Mouse (Mus musculus) limb, embryonic 14.5 days (tissue): ENCODE measurements around the gene Gsk3a. TPM values are rescaled to one million over a fixed set of nuclear protein-coding genes. Genes with fewer than 3 reads are reported as not detected.
A peak's percentile ranks its signal among the peaks of the same experiment; 100 is the strongest.

Source experiments
- ATAC-seq: fragments of 200-750 bp; cut with Nextera tagmentation; 2 replicates; pipeline ENCODE4 v1.8.0; 2017; ENCODE audit warnings: low read depth, moderate number of reproducible peaks, moderate TSS enrichment; ENCODE audit not compliant: low FRiP score
- DNase-seq: peaks from one replicate; pipeline ENCODE4 v3.0.0-alpha.2; 2015; ENCODE audit warnings: low spot score
- H3K27ac ChIP-seq: fragments of 300-500 bp; sonication (generic); replicated peaks from 2 replicates; pipeline ENCODE4 v1.5.1; 2014; ENCODE audit warnings: low read depth, mild to moderate bottlenecking, low read length, moderate library complexity, mixed read lengths
- H3K27me3 ChIP-seq: fragments of 300-500 bp; sonication (generic); 2 replicates; pipeline ENCODE4 v1.6.1; 2014; ENCODE audit warnings: low read length, mixed read lengths; ENCODE audit not compliant: control insufficient read depth, insufficient read depth
- H3K36me3 ChIP-seq: fragments of 300-500 bp; sonication (generic); 2 replicates; pipeline ENCODE4 v1.6.1; 2014; ENCODE audit warnings: mild to moderate bottlenecking, low read length, moderate library complexity, mixed read lengths; ENCODE audit not compliant: control insufficient read depth, insufficient read depth
- H3K4me1 ChIP-seq: fragments of 300-500 bp; sonication (generic); 2 replicates; pipeline ENCODE4 v1.6.1; 2014; ENCODE audit warnings: antibody characterized with exemption, low read length, mixed read lengths; ENCODE audit not compliant: control insufficient read depth, insufficient read depth
- H3K4me2 ChIP-seq: fragments of 300-500 bp; sonication (generic); replicated peaks from 2 replicates; pipeline ENCODE4 v1.6.1; 2014; ENCODE audit warnings: low read depth, mild to moderate bottlenecking, low read length, moderate library complexity; ENCODE audit not compliant: severe bottlenecking
- H3K4me3 ChIP-seq: fragments of 300-500 bp; sonication (generic); replicated peaks from 2 replicates; pipeline ENCODE4 v1.5.1; 2014; ENCODE audit warnings: low read length
- H3K9ac ChIP-seq: fragments of 300-500 bp; sonication (generic); 2 replicates; pipeline ENCODE4 v1.6.1; 2014; ENCODE audit warnings: mild to moderate bottlenecking, low read depth, low read length, moderate library complexity; ENCODE audit not compliant: severe bottlenecking
- H3K9me3 ChIP-seq: fragments of 300-500 bp; sonication (generic); 2 replicates; pipeline ENCODE4 v1.6.1; 2016; ENCODE audit warnings: low read length; ENCODE audit not compliant: control insufficient read depth
- POLR2A ChIP-seq: fragments of 200-500 bp; IDR thresholded peaks from 2 replicates; pipeline ENCODE4 v1.8.0; 2012; ENCODE audit warnings: inconsistent platforms, mild to moderate bottlenecking, moderate library complexity, borderline replicate concordance; ENCODE audit not compliant: insufficient read depth, insufficient read length; ENCODE audit errors: extremely low read depth
- WGBS: fragments of 180-500 bp; shearing (Covaris S2); extraction: QIAGEN DNeasy Blood & Tissue Kit; methylation state at CpG from one replicate; pipeline ENCODE4 v1.1.7; 2014; 5-methylcytosine and 5-hydroxymethylcytosine counted together
- polyA plus RNA-seq, 2 experiments: library from polyadenylated mRNA; depleted of rRNA in 1 of 2; stranded (reverse) in 1 of 2; unstranded in 1 of 2; fragments of >200 nt; fragmentation: Nextera tagmentation in 1 of 2; extraction: Ambion mirVana in 1 of 2; gene quantifications; 2 replicates each; pipeline versions ENCODE4 v1.2.1 to v1.2.3; 2012 to 2014

Gsk3a gene
- polyA plus RNA-seq, 2 experiments: 16.3 to 155 TPM

DNA sequence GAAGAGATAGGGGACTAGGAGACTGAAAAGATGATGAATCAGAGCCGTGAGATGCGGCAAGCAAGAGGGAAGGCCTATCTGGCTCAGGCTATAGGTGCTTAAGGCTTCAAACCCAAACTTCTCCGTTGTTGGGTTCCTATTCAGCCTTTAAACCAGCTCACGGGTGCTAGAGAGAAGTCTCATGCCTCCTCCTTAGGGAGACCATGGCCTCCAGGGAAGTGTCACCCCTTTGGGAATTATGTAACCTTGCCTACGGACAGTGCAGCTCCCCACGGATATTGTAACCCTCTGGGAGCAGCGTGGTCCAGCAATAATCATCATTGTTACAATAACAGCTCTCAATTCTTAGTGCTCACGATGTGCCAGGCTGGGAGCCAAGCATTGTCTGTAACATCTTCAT is 14.2 kb upstream of the Gsk3a start:
- Histone ChIP-seq H3K9ac (peak overlapping the region; percentile 91), H3K27ac (peak overlapping the region; percentile 97), H3K4me2 (peak overlapping the region; percentile 95), H3K36me3 (no peaks in the 10 kb centered on the region), H3K27me3 (no peaks in the 10 kb centered on the region), H3K4me3 (peak overlapping the region; percentile 99), H3K9me3 (no peaks in the 10 kb centered on the region), H3K4me1 (peaks cover 27% of the 10 kb centered on the region)
- ATAC-seq: no peak
- WGBS: 18% methylated on average over 8 of the region's 8 CpGs
- no peak for TF ChIP-seq POLR2A
- DNase-seq: no peak

GRCm38 (mm10) chr7:25251071-25251791 is 13.6 kb upstream of the Gsk3a start:
- Histone ChIP-seq H3K36me3 (peaks cover 3% of the 10 kb centered on the region; the same call in 1 of the 2 replicates), H3K9ac (peak overlapping the region; percentile 91), H3K9me3 (no peaks in the 10 kb centered on the region), H3K4me1 (peaks cover 33% of the 10 kb centered on the region), H3K27ac (peak overlapping the region; percentile 97), H3K27me3 (no peaks in the 10 kb centered on the region), H3K4me2 (peak overlapping the region; percentile 95), H3K4me3 (peak overlapping the region; percentile 99)
- DNase-seq (peak; percentile 87), ATAC-seq (peak; percentile 51)
- TF ChIP-seq POLR2A: no peak
- 2% methylated on average over 22 of the region's 22 CpGs for WGBS

DNA sequence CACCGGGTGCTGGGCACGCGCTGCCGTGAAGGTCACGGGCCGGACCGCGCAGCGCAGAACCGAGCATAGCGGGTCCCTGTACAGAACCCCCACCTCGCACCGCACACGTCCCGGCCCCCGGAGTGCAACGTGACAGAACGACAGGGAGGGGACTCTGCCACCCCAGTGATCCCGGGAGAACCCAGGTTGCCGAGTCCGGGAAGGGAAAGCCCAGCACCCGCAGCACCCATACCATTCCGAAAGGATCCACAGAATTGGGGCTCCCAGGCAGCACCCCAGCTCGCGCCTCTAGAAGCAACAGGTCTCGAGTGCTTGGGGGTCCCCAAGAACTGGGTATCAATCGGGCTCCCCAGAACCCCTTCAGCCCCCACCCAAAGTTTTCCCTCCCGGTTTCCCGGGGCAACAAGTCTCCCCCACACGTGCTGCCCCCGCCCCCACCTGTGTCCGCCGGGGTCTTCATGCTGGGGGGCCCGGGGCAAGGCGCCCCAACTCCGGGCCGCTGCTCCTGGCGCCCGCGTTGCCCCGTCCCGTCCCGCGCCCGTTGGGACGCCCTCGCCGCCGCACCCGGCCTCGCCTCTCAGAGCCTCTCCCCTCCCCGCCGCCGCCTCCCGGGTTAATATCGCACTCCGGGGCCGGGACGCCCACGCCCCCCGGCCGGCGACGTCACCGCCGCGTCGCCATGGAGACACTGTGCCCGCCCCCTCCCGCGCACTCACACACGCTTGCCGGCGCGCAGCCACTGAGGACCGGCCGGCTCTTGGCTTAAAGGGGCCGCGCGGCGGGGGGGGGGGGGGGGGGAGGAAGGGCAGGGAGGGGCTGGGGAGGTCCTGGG is 12.7 kb upstream of the Gsk3a start, which contains the start of gene Erf:
Gene Erf (minus strand): TSS at position 621 of the 832 bp plus-strand sequence.
- TF ChIP-seq POLR2A: no peak
- peak within 1 kb of the TSS; percentile 97 for H3K27ac ChIP-seq
- no peaks in the 10 kb centered on the region for H3K27me3 ChIP-seq
- 4% methylated on average over 53 of the region's 81 CpGs for WGBS
- DNase-seq (peak; percentile 89), ATAC-seq (peak; percentile 85)
- peak within 1 kb of the TSS; percentile 95 for H3K4me2 ChIP-seq
- peaks cover 42% of the 10 kb centered on the region for H3K4me1 ChIP-seq
- H3K36me3 ChIP-seq: peaks cover 11% of the 10 kb centered on the region
- H3K9ac ChIP-seq: peak within 1 kb of the TSS; percentile 91
- H3K9me3 ChIP-seq: no peaks in the 10 kb centered on the region
- peak within 1 kb of the TSS; percentile 99 for H3K4me3 ChIP-seq

DNA sequence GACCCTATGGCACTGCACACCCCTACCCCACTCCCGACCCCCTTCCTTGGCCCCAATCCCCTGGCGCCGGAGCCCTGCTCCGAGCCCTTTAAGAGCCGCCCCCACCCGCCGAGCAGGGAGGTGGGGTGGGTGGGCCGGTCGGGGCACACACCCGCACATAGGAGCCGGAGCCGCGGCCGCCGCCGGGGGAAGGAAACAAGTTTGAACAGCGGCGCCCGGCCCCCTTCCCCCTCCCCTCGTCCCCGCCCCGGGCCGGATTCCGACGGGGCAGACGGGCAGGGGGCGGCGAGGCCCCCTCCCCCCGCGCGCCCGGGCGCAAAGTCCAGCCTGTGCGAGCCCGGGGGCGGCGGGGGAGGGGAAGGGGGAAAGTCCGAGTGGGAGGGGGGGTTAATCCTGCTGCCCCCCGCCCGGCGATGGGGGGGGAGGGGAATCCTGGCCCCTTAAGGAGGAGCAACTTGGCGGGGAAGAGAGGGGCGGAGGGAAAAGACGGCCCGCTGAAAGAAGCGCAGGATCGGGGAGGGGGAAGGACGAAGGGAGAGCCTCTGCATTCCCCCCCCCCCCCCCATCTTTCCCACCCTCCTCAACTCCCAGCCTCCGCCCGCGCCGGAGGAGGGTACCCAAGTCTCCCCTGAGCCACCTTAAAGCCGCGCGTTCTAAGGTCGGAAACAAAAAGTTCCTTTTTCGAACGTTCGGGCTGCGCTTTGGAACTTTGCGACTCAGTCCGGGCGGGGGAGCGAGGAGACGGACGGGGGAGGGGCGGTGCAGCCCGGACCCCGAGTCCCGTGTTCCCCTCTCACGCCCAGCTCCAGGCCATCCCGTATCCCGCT is 11.9 kb upstream of the Gsk3a start:
- H3K4me2 ChIP-seq: peak overlapping the region; percentile 95
- DNase-seq (peak; percentile 85), ATAC-seq (peak; percentile 67)
- H3K4me3 ChIP-seq: peak overlapping the region; percentile 99
- TF ChIP-seq POLR2A: no peak
- peak overlapping the region; percentile 91 for H3K9ac ChIP-seq
- H3K27ac ChIP-seq: peak overlapping the region; percentile 97
- under 1% methylated on average over 34 of the region's 73 CpGs for WGBS
- peaks cover 49% of the 10 kb centered on the region for H3K4me1 ChIP-seq
- H3K27me3 ChIP-seq: no peaks in the 10 kb centered on the region
- no peaks in the 10 kb centered on the region for H3K9me3 ChIP-seq
- peaks cover 20% of the 10 kb centered on the region for H3K36me3 ChIP-seq
